Mouse (Mus musculus) intestine, embryonic 16.5 days (tissue): ENCODE measurements around the gene Abcd3. TPM values are rescaled to one million over a fixed set of nuclear protein-coding genes. Genes with fewer than 3 reads are reported as not detected.
"Not testable (repeated sequence)": the region's sequence is repeated elsewhere in the genome, so short reads cannot be mapped to it uniquely, and the experiment has no call there.

Experiments
- ATAC-seq: fragments of 200-750 bp; cut with Nextera tagmentation; 2 replicates; pipeline ENCODE4 v1.8.0; 2017; ENCODE audit warnings: moderate TSS enrichment, moderate library complexity
- H3K27ac ChIP-seq: fragments of 300-500 bp; sonication (generic); 2 replicates; pipeline ENCODE4 v1.5.1; 2014; ENCODE audit warnings: mild to moderate bottlenecking, low read length
- H3K27me3 ChIP-seq: fragments of 300-500 bp; sonication (generic); replicated peaks from 2 replicates; pipeline ENCODE4 v1.6.1; 2014; ENCODE audit warnings: low read length, control low read depth, mixed read lengths; ENCODE audit not compliant: control insufficient read depth, insufficient read depth
- H3K36me3 ChIP-seq: fragments of 300-500 bp; sonication (generic); 2 replicates; pipeline ENCODE4 v1.6.1; 2014; ENCODE audit warnings: low read length, control low read depth; ENCODE audit not compliant: control insufficient read depth, insufficient read depth
- H3K4me1 ChIP-seq: fragments of 300-500 bp; sonication (generic); 2 replicates; pipeline ENCODE4 v1.6.1; 2014; ENCODE audit warnings: low read length, control low read depth, mixed read lengths; ENCODE audit not compliant: control insufficient read depth, insufficient read depth
- H3K4me2 ChIP-seq: fragments of 300-500 bp; sonication (generic); 2 replicates; pipeline ENCODE4 v1.6.1; 2014; ENCODE audit warnings: low read depth, low read length, control low read depth
- H3K4me3 ChIP-seq: fragments of 300-500 bp; sonication (generic); 2 replicates; pipeline ENCODE4 v1.5.1; 2014; ENCODE audit warnings: mild to moderate bottlenecking, low read length
- H3K9ac ChIP-seq: fragments of 300-500 bp; sonication (generic); 2 replicates; pipeline ENCODE4 v1.6.1; 2014; ENCODE audit warnings: low read depth, low read length
- H3K9me3 ChIP-seq: fragments of 300-500 bp; sonication (generic); 2 replicates; pipeline ENCODE4 v1.6.1; 2016; ENCODE audit warnings: low read length, control low read depth; ENCODE audit not compliant: control insufficient read depth
- WGBS: fragments of 180-500 bp; shearing (Covaris S2); extraction: QIAGEN DNeasy Blood & Tissue Kit; methylation state at CpG from one replicate; pipeline ENCODE4 v1.1.7; 2014; 5-methylcytosine and 5-hydroxymethylcytosine counted together
- polyA plus RNA-seq: library from polyadenylated mRNA; unstranded; fragments of >200 nt; fragmentation: Nextera tagmentation; extraction: Ambion mirVana; gene quantifications from 2 replicates; pipeline ENCODE4 v1.2.1, GENCODE M21; 2015

Abcd3 gene
- polyA plus RNA-seq, 1 experiment from 2014 or later, result 63.1 TPM

DNA sequence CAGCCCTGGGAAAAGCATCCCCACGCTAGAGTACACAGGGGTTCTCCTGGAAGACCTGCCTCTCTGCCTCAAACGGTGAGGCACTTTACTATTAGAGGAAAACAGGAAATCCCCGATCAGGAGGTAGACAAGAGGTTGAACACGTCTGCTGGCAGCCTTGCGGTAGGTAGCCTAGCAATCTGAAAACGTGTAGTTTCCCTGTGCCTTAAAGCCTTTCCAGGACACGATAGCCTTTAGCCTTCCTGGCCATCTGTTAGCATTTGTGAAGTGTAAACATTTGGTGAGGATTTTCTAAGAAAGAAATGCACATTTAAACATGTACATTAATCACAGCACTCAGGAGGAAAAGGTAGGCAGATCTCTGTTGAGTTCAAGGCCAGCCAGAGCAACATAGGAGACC, 56.7 kb downstream of the Abcd3 start:
- Histone ChIP-seq H3K9me3 (no peaks in the 10 kb centered on the region), H3K27ac (0 out of 2 replicates have a peak overlapping the region, but pooled peaks have one; percentile 16), H3K27me3 (no peaks in the 10 kb centered on the region), H3K9ac (no peak overlapping the region), H3K36me3 (no peaks in the 10 kb centered on the region), H3K4me2 (no peak overlapping the region), H3K4me1 (peaks cover 4% of the 10 kb centered on the region), H3K4me3 (no peak overlapping the region)
- 37% methylated on average over 7 of the region's 7 CpGs for WGBS
- 0 out of 2 replicates have a peak, but pooled peaks have one; percentile 32 for ATAC-seq

DNA sequence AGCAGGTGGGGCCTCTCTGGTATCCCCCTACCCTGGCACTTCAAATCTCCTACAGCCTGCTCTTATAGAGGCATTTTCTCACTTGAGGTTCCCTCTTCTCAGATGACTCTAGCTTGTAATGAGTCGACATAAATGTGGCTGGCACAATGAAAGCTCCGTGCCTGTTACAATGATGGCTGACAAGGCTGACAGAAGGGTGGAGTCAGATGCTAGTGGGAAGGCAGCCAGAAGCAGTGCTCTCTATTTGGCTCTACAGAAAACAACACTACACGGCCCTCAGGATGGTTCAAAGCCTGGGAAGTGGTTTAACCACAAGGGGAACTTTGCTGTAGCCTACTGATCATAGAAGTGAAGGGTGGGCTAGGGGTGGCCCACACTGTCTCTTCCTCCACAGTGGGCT, 60.0 kb downstream of the Abcd3 start:
- H3K4me2 ChIP-seq, result no peak overlapping the region
- H3K27me3 ChIP-seq, result no peaks in the 10 kb centered on the region
- ATAC-seq, result 0 out of 2 replicates have a peak, but pooled peaks have one; percentile 21
- H3K9ac ChIP-seq, result no peak overlapping the region; the same call in 1 of the 2 replicates
- H3K27ac ChIP-seq, result no peak overlapping the region
- H3K36me3 ChIP-seq, result no peaks in the 10 kb centered on the region
- H3K9me3 ChIP-seq, result no peaks in the 10 kb centered on the region
- no peak overlapping the region for H3K4me3 ChIP-seq
- H3K4me1 ChIP-seq, result peaks cover 4% of the 10 kb centered on the region
- 56% methylated on average over 3 of the region's 3 CpGs for WGBS

DNA sequence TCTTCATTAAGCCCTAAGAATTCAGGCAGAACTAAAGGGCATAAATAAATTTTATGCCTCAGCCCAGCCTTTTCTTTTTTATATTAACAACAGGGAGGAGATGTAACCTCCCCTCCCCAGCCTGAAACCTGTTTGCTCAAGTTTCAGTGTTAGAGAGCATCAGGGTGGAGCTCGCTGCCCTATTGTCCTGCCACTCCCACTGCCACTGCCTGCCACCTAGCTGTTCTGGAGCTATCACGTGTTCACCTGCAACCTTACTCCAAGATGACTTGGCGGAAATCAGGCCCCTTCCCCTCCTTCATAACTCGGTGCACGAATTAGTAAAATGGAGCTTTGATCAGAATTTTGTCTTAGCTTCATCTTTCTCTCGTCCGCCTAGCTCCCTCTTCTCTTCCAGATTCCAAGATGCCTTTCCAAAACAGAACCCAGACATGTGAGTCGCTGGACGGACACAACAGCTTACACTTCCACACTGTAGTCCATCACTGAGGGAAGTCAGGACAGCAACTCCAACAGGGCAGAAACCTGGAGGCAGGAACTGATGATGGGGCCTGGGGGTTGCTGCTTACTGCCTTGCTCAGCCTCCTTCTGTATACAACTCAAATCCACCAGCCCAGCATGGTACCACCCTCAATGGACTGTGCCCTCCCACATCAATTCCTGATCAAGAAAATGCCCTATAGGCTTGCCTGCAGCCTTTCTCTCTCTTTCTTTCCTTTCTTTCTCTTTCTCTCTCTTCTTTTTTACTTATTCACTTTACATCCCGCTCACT, 60.6 kb downstream of the Abcd3 start:
- H3K9ac ChIP-seq, H3K27ac ChIP-seq, H3K4me2 ChIP-seq, H3K4me3 ChIP-seq, H3K36me3 ChIP-seq, H3K27me3 ChIP-seq, H3K9me3 ChIP-seq, H3K4me1 ChIP-seq: not testable (repeated sequence)
- WGBS, result 75% methylated on average over 10 of the region's 10 CpGs
- peak; percentile 68 for ATAC-seq

DNA sequence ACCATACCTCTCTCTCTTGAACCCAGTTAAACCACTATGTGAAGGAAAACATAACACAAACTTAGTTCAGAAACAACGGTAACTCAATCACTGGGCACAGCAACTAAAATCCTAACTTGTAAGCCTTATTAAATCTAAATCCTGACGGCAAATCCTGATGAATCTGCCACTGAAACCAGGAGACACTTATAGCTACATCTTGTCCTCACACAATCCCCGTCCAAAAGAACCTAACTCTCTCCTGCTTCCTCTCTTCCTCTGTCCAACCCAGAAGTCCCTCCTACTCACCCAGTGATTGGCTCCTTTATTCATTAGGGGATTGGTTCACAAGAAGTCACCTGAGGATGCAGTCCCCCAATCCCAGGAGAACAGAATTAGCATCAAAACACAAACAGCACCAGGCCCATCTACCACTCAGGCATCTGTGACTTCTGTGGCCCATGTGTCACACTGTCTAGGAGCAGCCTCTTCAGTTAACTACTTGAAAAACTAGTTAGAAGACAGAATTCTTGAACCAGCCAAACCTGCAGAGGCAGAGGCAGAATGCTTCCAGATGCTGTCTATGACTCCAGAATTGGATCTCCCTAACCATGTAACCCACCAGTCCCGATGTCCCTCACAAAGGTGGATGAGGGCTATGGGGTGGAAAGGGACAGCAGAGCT, 73.8 kb downstream of the Abcd3 start:
- 91% methylated on average over 4 of the region's 4 CpGs for WGBS
- not testable (repeated sequence) for ATAC-seq, H3K4me2 ChIP-seq, H3K27ac ChIP-seq, H3K4me3 ChIP-seq, H3K9me3 ChIP-seq, H3K27me3 ChIP-seq, H3K9ac ChIP-seq, H3K4me1 ChIP-seq, H3K36me3 ChIP-seq

DNA sequence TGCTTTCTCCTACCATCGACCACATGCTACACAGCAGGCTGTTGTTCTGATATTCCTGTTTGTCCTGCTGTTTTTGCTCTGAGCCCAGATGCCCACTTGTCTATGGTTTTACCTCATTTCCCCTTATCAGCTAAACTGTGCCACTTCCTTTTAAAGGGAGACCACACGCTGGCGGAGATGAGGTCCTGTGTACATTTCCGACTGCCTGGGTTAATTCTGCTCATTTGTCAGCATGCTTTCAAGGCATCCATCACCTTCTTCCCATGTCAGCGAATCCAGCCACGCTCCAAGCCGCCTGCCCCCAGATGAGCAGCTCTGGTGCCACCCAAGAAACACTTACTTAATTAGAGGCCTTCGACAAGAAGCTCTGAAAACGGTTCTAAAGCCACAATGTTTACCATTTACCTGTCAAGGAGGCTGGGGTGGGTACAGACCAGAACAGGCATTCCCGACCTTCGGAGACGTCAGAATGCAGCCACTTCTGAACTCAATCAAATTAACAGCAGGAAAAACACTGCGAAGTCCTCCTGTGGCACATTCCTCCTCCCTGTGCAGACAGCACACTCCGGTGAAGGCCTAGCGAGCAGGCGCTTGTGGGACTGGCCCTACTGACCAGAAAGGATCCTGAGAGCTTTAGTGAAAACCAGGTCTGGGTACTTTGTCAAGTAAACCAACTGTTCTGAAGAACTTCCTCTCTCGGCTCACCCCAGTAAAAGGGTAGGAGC, 75.5 kb downstream of the Abcd3 start:
- ATAC-seq, result no peak
- 48% methylated on average over 17 of the region's 17 CpGs for WGBS
- H3K27ac ChIP-seq, result no peak overlapping the region

DNA sequence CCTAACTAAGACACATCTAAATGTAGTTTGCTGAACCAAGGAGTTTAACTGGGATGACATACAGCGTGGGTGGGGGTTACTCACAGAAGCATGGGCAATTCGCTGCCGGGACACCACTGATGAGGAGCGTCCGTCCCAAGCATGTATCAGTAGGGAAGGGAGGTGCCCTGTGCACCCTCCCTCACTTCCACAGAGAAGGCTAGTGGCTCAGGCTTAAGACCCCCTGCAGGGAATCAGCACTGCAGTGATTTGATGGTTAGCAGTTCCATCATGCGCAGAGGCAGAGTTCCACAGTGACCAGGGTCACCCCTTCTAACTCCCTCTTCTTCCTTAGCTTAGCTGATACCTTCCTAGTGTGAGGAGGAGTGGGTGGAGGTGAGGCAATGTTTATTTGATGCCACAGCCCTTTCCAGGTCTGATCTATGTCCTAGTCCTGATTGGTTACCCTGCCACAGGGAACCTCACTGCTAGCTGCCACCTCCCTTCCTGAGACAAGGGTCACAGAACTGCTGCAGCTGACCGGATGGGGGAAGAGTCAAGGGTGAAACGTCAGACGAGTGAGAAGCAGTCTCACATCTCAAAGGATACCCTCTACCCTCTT, 76.3 kb downstream of the Abcd3 start:
- Histone ChIP-seq H3K4me1 (peaks cover 9% of the 10 kb centered on the region), H3K36me3 (no peaks in the 10 kb centered on the region), H3K4me3 (no peak overlapping the region), H3K9me3 (no peaks in the 10 kb centered on the region), H3K27ac (no peak overlapping the region), H3K27me3 (no peaks in the 10 kb centered on the region), H3K4me2 (no peak overlapping the region), H3K9ac (no peak overlapping the region)
- 71% methylated on average over 9 of the region's 9 CpGs for WGBS
- ATAC-seq, result no peak

More for the DNA sequence above, 75.5 kb downstream of the Abcd3 start:
- Histone ChIP-seq H3K4me3 (no peak overlapping the region), H3K4me1 (peaks cover 9% of the 10 kb centered on the region), H3K9ac (no peak overlapping the region), H3K4me2 (no peak overlapping the region), H3K36me3 (no peaks in the 10 kb centered on the region), H3K9me3 (no peaks in the 10 kb centered on the region), H3K27me3 (no peaks in the 10 kb centered on the region)

DNA sequence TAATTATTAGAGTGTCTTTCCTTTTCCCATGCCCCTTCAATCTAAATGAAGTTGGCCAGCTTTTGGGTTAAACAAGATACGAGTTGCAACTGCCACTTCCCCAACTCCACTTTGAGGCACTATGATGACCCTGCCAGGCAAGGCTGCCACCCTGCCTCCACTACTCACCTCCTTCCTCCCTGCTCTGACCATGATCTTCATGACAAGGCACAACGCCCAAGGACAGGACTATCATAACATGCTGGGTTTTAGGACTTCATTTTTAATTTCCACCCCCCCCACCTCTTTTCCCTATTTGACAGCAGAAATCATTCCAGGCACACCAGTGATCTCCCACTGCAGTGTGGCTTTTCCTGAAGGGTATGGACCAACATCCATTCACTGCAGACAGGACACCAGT, 77.2 kb downstream of the Abcd3 start:
- Histone ChIP-seq H3K9ac (no peak overlapping the region), H3K36me3 (no peaks in the 10 kb centered on the region), H3K27ac (no peak overlapping the region), H3K9me3 (no peaks in the 10 kb centered on the region), H3K27me3 (no peaks in the 10 kb centered on the region), H3K4me3 (no peak overlapping the region), H3K4me2 (no peak overlapping the region), H3K4me1 (peaks cover 9% of the 10 kb centered on the region)
- ATAC-seq, result no peak
- WGBS, result 71% methylated on average over 2 of the region's 2 CpGs

DNA sequence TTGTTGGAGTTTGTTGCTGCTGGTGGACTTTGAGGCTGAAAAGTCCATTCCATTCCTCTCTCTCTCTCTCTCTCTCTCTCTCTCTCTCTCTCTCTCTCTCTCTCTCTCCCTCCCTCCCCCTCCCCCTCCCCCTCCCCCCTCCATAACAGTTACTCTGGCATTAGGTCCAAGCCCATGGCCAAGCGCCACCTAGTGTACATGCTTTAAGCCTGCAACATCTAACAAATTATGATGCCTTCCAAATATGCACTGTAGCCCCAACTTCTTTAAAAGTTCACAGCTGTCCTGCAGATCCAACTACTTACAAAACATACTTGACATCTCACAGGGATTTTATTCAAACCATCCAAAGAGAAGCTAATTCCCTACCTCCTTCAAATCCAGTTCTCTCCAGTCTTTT, 77.6 kb downstream of the Abcd3 start:
- Histone ChIP-seq H3K9ac (no peak overlapping the region), H3K27me3 (no peaks in the 10 kb centered on the region), H3K27ac (no peak overlapping the region), H3K4me1 (peaks cover 9% of the 10 kb centered on the region), H3K36me3 (no peaks in the 10 kb centered on the region), H3K4me2 (no peak overlapping the region), H3K4me3 (no peak overlapping the region), H3K9me3 (no peaks in the 10 kb centered on the region)
- WGBS, result 58% methylated on average over 1 of the region's 1 CpGs
- no peak for ATAC-seq
